Mouse (Mus musculus) retina, adult 2 months (tissue): ENCODE measurements at regions not wholly inside any gene's neighbourhood (a gene's known extent, or its start where the extent isn't known, plus 50 kb on each side); places are given as distances from the start of the nearest gene placed in this dataset.
"Not testable (repeated sequence)": the region's sequence is repeated elsewhere in the genome, so short reads cannot be mapped to it uniquely, and the experiment has no call there.

ENCODE experiments used
- DNase-seq: peaks from one replicate; pipeline ENCODE4 v3.0.0-alpha.2; 2012; ENCODE audit warnings: low read depth, low spot score

DNA sequence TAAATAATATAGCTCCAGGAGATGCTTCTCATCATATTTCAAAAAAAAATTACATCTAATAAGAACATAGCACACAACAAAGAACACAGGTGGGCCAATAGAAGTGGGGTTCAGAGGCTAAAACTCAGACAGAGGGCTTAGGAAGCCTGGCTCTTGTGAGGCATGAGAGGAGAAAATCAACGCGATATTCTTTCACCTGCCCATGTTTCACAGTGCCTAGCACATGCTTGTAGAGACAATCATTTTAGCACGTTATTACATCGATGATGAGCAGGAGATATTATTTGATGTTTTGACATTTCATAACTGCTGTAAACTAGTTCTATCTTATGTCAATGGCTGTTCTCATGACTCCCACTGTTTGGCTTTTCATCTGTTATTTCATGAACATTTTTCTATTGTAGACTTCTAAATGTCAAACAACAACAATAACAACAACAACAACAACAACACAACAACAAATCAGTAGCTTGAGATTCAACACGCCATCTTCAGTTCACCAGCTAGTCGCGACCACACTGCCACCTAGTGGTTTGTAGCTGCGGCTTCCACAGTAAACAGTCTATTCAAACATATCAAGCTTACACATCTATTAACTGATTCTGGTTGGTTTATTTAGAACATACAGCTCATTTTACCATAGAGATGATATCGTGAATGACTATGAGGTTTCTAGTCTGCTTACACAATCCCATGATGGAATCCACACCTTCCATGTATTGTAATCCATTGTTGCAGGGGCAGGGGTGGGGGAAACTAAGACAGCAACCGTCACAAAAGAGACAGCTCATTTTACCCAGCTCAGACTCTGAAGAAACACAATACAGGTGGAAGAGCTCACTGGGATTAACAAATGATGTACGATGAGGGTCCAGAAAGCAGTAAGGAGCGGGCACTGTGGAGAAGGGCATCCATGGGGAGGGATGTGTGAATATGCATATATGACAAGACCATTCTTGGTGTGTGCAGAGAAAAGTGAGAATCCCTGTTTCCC, 60.5 kb upstream of the Tmem200a start:
- DNase-seq = peak; percentile 39

DNA sequence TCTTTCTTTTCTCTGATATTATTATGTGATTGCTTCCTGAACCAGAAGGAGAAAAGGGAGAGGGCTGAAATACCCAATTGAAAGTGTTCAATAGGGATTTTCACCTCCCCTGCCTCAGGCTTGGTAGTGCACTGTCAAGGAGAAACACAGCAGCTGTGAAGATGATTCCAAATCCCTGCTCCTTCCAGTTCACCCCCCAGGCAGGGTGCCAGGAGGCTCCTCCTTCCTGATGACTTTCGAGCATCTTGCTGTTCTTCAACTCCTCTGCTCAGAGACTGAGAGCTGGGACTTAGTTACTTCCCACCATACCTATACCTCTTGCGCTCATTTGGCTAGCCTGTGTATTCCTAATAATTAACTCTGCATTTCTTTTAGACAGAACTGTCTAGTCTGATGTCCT, 73.7 kb upstream of the Tmem200a start:
- no peak for DNase-seq

DNA sequence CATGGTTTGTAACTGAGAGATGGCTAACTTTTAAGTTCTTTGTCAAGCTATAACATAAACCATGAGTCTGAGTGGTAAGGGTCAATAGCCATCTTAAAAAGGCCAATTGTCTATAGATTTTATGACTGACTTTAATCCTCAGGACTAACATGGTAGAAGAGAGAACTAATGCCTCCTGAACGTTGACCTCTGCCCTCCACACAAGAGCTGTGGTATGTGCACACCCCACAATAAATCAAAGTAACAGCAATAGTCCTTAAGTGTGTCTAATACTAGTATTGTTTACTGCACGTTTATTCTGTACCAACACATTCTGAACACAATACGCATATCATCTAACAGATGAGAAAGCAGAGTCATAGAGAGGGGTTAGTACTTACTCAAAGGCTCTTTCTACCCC, 70.7 kb upstream of the Samd3 start:
- DNase-seq = no peak

DNA sequence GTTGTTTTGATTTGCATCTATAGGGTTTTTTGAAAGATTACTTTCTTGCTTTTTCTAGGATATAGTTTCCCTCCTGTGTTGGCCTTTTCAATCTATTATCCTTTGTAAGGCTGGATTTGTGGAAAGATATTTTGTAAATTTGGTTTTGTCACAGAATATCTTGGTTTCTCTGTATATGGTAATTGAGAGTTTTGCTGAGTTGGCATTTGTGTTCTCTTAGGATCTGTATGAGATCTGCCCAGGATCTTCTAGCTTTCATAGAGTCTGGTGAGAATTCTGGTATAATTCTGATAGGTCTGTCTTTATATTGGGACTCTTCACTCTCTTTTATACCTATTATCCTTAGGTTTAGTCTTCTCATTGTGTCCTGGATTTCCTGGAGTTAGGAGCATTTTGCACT, 68.4 kb upstream of the Samd3 start:
- DNase-seq = not testable (repeated sequence)

DNA sequence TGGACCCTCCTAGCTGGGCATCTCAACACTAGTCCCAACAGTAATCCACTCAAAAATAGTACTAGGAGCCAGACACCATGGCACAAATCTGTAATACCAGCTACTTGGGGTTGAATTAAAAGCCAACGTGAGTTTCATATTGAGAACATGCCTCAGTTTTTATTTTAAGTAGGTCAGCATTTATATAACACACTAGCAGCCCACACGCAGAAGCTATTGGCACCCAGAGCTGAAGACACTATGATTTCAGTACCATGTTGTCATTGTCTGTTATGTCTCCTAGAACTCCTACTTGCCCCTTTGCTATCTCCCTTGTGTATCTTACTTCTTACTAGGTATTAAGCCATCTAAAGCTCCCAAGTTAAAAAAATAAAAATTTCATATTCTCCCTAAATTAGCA, 65.0 kb upstream of the Samd3 start:
- DNase-seq = no peak

DNA sequence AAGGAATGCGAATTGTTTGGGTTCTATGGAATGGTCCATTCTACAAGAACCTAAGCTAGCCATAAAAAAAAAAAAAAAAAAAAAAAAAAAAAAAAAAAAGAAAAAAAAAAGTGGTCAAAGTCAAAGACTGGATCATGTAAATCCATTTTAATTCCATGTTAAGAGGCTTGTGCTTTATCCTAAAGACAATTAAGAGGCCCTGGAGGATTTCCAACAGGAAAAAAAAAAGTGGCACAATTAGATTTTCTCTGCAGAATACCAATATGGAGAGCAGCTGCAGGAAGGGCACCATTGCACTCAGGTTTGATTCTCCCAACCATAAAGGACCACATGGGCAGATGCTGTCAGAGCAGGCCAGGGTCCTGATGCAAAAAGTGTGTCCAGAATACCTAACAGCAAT, 51.9 kb upstream of the Samd3 start:
- no peak for DNase-seq

DNA sequence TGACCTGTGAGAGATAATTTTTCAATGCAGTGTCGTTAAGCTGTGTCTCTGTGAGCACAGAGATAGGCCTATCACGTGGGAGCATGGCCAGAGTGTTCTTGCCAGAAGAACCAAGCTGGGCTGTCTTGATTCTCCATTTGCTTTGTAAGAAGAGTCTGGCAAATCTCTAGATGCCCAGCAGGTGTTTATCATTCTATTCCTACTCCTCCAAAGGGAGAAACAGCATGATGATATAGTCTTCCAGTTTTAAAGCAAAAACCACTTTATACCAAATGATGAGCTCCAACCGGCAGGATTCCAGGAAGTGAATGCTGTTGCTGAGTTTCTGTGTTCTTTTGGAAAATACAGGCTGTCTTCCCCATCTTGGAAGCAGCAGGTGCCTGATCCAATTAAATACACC, 51.2 kb upstream of the Samd3 start:
- DNase-seq = no peak
